Mouse (Mus musculus): ENCODE measurements around the gene Usp7.

DNA sequence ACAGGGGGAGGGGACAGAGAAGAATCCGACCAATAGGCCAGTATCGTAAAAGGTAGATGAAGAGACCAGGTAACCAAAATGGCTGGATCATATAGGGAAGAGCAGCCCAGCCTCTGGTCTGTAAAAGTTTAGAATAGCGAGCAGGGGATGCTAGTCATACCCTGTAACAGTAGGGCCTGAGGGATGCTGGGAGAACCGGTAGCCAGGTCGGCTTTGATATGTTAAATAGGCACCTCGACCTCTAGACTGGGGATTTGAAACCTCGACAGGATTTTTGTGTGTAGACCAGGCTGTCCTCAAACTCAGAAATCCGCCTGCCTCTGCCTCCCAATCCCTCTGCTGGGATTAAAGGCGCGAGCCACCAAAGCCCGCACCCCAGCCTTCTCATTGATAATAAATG, 15.5 kb downstream of the Usp7 start:
- TF ChIP-seq TAL1 (IDR thresholded peaks at IDR 0.05; ENCODE audit: low read length) (no peak), GATA1 (IDR thresholded peaks at IDR 0.05; ENCODE audit: low read length) (no peak)
